In genomic region chr15:81860471-81861135, GRCm38 (mm10) we compare ENCODE assay signal across 1 mouse cellular context.
TF ChIP-seq lines count a peak whose summit lies in the region.

No protein-coding gene starts in this region.

TF ChIP-seq in MEL, 35 proteins besides CTCF, POLR2A, EP300 and RAD21:
- TF ChIP-seq SIN3A (IDR thresholded peaks at IDR 0.05; ENCODE audit: low read length) (peak; percentile 50), SMC3 (IDR thresholded peaks at IDR 0.05; ENCODE audit: low read depth, low read length) (no peak), NELFE (IDR thresholded peaks at IDR 0.05; ENCODE audit: low read depth, low read length) (peak; percentile 60), POLR2AphosphoS2 (IDR thresholded peaks at IDR 0.05; ENCODE audit: low read length) (peak; percentile 54; the same call in 1 of the 2 replicates), USF1 (IDR thresholded peaks at IDR 0.05; ENCODE audit: low read depth, low read length) (no peak), MYB (IDR thresholded peaks at IDR 0.05; ENCODE audit: low read depth, low read length) (no peak), MEF2A (IDR thresholded peaks at IDR 0.05; ENCODE audit: extremely low read depth, insufficient replicate concordance, low read depth, low read length, poor library complexity, severe bottlenecking) (no peak), MAFK (IDR thresholded peaks at IDR 0.05; ENCODE audit: borderline replicate concordance, low read depth, low read length) (peak; percentile 63; the same call in 1 of the 2 replicates), E2F4 (IDR thresholded peaks at IDR 0.05; ENCODE audit: borderline replicate concordance, low read depth, low read length) (peak; percentile 87), CHD1 (IDR thresholded peaks at IDR 0.05; ENCODE audit: low read depth, low read length) (no peak), NRF1 (IDR thresholded peaks at IDR 0.05; ENCODE audit: insufficient read depth, low read depth, low read length, poor library complexity, severe bottlenecking) (no peak), UBTF (IDR thresholded peaks at IDR 0.05; ENCODE audit: borderline replicate concordance, insufficient read depth, low read depth, low read length) (no peak), RCOR1 (IDR thresholded peaks at IDR 0.05; ENCODE audit: low read depth, low read length) (no peak), TBP (IDR thresholded peaks at IDR 0.05; ENCODE audit: low read depth, low read length) (peak; percentile 60; the same call in 1 of the 2 replicates), MAX (IDR thresholded peaks at IDR 0.05; ENCODE audit: low read length) (peak; percentile 12; the same call in 1 of the 2 replicates), GABPA (IDR thresholded peaks at IDR 0.05; ENCODE audit: low read depth, low read length) (no peak), JUND (IDR thresholded peaks at IDR 0.05; ENCODE audit: low read depth, low read length) (no peak), CHD2 (IDR thresholded peaks at IDR 0.05; ENCODE audit: low read length) (no peak), ZMIZ1 (IDR thresholded peaks at IDR 0.05; ENCODE audit: low read depth, low read length) (no peak), MXI1 (IDR thresholded peaks at IDR 0.05; ENCODE audit: low read depth, low read length) (peak; percentile 62), BHLHE40 (IDR thresholded peaks at IDR 0.05; ENCODE audit: borderline replicate concordance, low read depth, low read length) (no peak), ETS1 (IDR thresholded peaks at IDR 0.05; ENCODE audit: low read depth, low read length) (0 out of 2 replicates have a peak, but pooled peaks have one; percentile 35), TCF12 (IDR thresholded peaks at IDR 0.05; ENCODE audit: low read depth, low read length) (0 out of 2 replicates have a peak, but pooled peaks have one; percentile 22), MAZ (IDR thresholded peaks at IDR 0.05; ENCODE audit: low read depth, low read length) (no peak), ZNF384 (IDR thresholded peaks at IDR 0.05; ENCODE audit: low read depth, low read length) (no peak), TAL1 (IDR thresholded peaks at IDR 0.05; ENCODE audit: low read length) (no peak), HCFC1 (IDR thresholded peaks at IDR 0.05; ENCODE audit: low read depth, low read length) (peak; percentile 42; the same call in 1 of the 2 replicates), ELF1 (IDR thresholded peaks at IDR 0.05; ENCODE audit: low read depth, low read length) (no peak), USF2 (IDR thresholded peaks at IDR 0.05; ENCODE audit: borderline replicate concordance in 1 of 2, insufficient read depth in 1 of 2, low read depth in 1 of 2, low read length in 2 of 2) (no peak), KAT2A (conservative IDR thresholded peaks at IDR 0.05; ENCODE audit: low read depth, low read length) (no peak), POLR2AphosphoS5 (IDR thresholded peaks at IDR 0.05; ENCODE audit: borderline replicate concordance, low read depth, low read length) (no peak), GATA1 (IDR thresholded peaks at IDR 0.05; ENCODE audit: low read depth, low read length) (no peak), ZC3H11A (IDR thresholded peaks at IDR 0.05; ENCODE audit: low read depth, low read length) (0 out of 2 replicates have a peak, but pooled peaks have one; percentile 7), MYC (IDR thresholded peaks at IDR 0.05; ENCODE audit: low read depth, low read length) (no peak), ZKSCAN1 (IDR thresholded peaks at IDR 0.05; ENCODE audit: low read depth, low read length) (no peak)
